Mouse (Mus musculus) lung, postnatal 14 days (tissue): Measurements from ENCODE around the gene 4933434E20Rik.
A peak's percentile ranks its signal among the peaks of the same experiment; 100 is the strongest.

Source experiments
- DNase-seq: peaks from one replicate; pipeline ENCODE4 v3.0.0; 2021

The 4933434E20Rik gene

DNA sequence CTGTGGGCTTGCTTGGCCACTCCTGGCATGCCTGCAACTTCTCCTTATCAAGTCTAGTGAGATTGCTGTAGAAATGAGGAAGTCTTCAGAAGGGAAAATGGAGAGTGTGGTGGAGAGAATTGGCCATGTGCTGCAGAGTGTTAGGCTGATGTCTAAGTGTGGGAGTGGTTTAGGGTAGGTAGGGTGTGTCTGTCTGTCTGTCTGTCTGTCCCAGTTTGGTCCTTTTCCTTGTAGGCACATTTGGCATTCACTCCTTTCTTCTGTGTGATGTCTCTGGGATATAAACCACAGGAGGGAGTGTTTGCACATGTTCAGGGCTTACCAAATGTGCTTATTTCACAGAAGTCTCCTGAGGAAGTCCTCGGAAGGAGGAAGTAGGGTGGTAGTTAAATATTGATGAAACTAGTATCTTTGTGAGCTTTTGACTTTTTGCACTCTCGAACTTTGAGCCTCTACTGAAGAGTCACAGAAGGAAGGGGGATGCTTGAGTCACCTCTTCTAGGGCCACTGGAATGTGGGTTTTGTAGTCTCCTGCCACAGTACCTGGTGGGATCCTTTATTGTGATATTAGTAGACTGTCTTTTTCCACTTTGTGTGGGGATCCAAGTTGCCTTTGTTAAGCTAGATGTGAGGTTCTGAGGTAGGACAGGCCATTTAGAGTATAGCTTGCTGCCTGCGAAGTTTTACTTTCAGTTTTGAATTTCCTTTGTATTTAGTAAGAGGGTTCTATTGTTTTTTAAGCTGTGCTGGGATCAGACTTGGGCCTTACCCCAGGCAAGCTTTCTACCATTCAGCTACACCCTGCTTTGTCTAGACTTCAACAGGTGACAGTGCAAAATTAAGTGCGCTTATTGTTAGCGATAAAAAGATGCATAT is 30.2 kb downstream of the 4933434E20Rik start:
- DNase-seq = no peak

- DNase-seq = peak; percentile 29
Measured at GRCm38 (mm10) chr3:90083034-90083433, 31.6 kb downstream of the 4933434E20Rik start.

DNA sequence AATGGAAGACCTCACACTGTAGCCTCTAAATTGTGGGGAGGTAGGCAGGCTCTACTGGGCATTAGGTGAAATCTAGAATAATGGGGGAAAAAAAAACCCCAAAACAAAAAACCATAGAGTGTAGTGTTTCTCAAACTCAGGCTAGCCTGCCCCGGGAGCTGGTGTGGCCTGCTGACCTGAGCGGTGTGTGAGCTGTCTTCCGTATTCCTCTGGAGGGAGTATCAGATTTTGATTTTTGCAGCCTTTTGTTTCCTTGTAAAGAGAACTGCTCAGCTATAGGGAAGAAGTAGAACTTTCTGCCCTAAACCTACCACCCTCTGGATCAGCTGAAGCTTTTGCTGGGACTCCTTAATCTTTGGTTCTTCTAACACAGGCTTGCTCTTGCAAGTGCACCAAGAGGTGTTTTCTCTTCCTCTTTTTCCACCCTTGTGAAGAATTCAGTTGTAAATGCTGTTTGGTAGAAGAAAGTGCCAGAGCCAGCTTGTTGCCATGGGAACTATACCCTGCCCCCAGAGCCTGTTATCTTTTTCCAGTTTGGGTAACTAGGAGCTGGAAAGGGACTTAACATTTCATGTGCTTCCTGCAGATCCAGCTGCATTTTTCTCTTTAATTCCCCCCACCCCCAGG is 32.4 kb downstream of the 4933434E20Rik start:
- no peak for DNase-seq

GRCm38 (mm10) chr3:90084790-90085189 is 33.4 kb downstream of the 4933434E20Rik start:
- peak; percentile 29 for DNase-seq

GRCm38 (mm10) chr3:90085281-90085680 is 33.8 kb downstream of the 4933434E20Rik start:
- DNase-seq = peak; percentile 60

DNA sequence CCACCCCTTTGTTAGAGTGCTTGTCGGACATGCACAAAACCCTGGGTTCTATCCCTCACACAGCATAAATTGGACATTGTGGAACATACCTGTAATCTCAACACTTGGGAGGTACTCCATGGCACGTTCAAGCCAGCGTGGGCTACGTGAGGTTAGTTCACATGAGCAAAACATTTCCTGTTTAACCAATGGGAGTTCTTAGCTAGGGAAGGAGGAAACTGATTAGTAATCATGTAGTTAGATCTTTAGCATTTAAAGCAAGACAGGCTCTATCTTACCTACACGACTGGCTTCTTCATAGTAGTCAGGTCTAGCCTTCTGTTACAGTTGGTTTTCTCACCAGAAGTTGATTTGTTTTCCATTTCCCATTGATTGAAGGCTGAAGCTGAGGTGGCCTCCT is 34.6 kb downstream of the 4933434E20Rik start:
- DNase-seq = no peak

GRCm38 (mm10) chr3:90088617-90089016 is 37.2 kb downstream of the 4933434E20Rik start:
- DNase-seq = peak; percentile 14

GRCm38 (mm10) chr3:90090892-90091291 is 39.5 kb downstream of the 4933434E20Rik start:
- DNase-seq = no peak

- DNase-seq = no peak
Measured at GRCm38 (mm10) chr3:90094453-90094852, 43.0 kb downstream of the 4933434E20Rik start.

- no peak for DNase-seq
Measured at GRCm38 (mm10) chr3:90097928-90098327, 46.5 kb downstream of the 4933434E20Rik start.

DNA sequence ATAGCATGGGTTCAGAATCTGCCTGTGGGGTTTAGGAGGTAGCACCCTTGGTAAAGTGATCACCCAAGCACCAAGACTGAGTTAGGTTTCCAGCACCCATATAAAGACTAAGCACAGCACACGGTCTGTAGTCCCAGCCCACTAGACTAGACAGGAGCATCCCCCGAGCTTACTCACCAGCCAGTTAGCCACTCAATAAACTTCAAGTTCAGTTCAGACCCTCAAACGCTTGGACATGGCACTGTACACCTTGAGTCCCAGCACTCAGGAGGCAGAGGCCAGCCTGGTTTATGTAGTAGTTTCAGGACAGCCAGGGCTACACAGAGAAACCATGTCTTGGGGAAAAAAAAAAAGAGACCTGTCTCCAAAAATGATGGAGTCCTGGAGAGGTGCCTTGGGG is 49.6 kb downstream of the 4933434E20Rik start:
- DNase-seq = no peak

DNA sequence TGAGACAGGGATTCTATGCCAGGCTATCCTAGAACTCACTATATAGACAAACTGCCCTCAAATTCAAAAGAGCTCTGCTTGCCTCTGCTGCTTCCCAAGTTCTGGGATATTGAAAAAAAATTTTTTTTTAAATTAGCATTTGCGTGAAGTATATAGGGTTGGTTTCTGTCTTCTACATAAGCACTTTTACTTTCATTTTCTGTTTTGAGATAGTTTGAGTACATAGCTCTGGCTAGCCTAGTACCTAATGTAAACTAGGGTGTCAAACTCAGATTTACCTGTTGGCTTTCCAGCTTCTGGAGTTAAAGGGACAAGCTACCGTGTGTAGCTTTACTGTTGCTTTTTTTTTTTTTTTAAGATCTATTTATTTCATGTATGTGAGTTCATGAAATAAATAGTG is 50.2 kb downstream of the 4933434E20Rik start:
- no peak for DNase-seq

- DNase-seq = peak; percentile 36
Measured at GRCm38 (mm10) chr3:90102239-90102638, 50.8 kb downstream of the 4933434E20Rik start.

GRCm38 (mm10) chr3:90103176-90103575 is 51.7 kb downstream of the 4933434E20Rik start:
- DNase-seq = no peak

DNA sequence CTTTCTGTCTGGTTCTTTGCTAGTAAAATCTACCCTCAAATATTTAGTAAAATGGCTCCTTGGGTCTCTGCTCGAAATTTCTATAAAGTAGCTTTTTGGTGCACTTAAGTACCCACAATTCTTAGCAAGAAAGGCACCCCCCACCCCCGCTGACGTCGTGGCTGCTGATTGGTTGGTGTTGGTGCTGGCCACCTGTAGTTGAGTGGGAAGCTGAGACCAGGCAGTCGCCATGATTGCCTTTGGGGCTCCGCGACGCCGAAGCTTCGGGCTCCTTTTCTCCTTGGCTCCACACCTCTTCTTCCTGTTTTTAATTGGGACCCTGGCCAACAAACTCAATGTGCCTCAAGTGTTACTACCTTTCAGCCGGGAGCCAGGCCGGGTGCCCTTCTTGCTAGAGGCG is 52.5 kb downstream of the 4933434E20Rik start, which contains the start of gene Nup210l:
Nup210l (plus strand) TSS at position 195 of the 400 bp plus-strand sequence.
- DNase-seq = no peak

GRCm38 (mm10) chr3:90111706-90112105 is 60.3 kb downstream of the 4933434E20Rik start:
- DNase-seq = no peak

DNA sequence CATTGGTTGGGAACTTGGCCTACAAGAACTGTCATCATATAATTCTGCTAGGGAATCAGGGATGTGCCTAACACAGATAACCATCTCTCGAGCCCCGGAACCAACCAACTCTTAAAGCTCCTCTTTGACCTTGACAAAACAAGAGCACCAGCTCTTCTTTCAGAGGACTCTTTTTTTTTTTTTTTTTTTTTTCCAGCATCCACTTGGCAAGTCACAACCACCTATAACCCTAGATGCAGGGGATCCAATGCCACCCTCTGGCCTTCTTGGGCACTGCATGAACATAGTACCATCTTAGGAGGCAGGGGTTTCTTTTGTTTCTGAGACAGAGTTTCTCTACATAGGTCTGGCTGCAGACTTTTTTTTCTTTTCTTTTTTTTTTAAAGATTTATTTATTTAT is 62.9 kb downstream of the 4933434E20Rik start:
- peak; percentile 51 for DNase-seq

DNA sequence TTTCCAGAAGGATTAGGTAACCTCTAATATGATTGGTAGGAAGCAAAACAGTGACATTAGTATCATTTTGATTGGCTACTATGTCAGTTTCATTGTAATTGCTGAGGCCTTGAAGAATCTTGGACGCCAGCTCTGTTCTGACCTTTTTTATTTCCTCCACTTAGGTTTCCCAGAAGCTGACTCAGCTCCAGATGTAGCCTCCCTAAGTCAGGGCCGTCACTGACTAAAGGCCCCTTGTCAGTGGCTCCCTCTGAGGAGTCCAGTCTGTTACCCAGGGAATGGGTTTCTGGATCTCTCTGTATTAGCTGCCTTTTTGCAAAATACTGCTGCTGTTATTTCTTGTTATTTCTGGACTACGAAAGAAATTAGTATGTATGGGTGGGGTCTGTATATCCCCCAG is 64.1 kb downstream of the 4933434E20Rik start:
- DNase-seq = no peak
